Mouse (Mus musculus): Measurements from ENCODE around the gene Malrd1. TPM values are rescaled to one million over a fixed set of nuclear protein-coding genes. Genes with fewer than 3 reads are reported as not detected.

The Malrd1 gene
- total and polyA plus RNA-seq, 3 experiments = not detected

DNA sequence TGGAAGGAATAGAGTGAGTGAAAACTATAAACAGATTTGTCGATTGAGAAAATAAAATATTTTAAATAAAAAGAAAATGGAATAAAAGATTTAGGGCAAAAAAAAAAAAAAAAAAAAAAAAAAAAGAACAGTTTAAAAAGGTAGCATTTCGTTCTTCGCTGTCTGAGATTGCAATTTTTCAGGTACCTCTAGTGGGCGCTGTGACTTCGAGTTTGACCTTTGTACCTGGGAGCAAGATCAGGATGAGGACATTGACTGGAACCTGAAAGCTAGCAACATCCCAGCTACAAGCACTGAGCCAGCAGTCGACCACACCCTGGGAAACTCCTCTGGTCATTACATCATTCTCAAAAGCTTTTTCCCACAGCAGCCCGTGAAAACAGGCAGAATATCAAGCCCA, 343.1 kb downstream of the Malrd1 start:
- DNase-seq (ENCODE audit: low read depth, low spot score) = no peak
- Histone ChIP-seq H3K36me3 (ENCODE audit: control insufficient read depth in 1 of 2, insufficient read depth in 2 of 2, low read length in 2 of 2) (no peaks in the 10 kb centered on the region), H3K4me1 (ENCODE audit: control insufficient read depth in 1 of 2, insufficient read depth in 2 of 2, low read length in 2 of 2) (no peaks in the 10 kb centered on the region), H3K79me2 (ENCODE audit: control insufficient read depth, insufficient read depth, low read length, poor library complexity) (no peaks in the 10 kb centered on the region), H3K9ac (ENCODE audit: control insufficient read depth, low read depth, low read length, poor library complexity, severe bottlenecking) (no peak overlapping the region), H3K4me3 (ENCODE audit: control insufficient read depth in 1 of 2, insufficient read depth in 1 of 2, low read depth in 2 of 2, low read length in 2 of 2) (no peak overlapping the region), H3K9me3 (replicated peaks; ENCODE audit: insufficient read depth, low read length) (no peaks in the 10 kb centered on the region), H3K27ac (ENCODE audit: control insufficient read depth, low read depth, low read length) (no peak overlapping the region), H3K27me3 (ENCODE audit: control insufficient read depth in 1 of 2, insufficient read depth in 2 of 2, low read length in 2 of 2) (no peaks in the 10 kb centered on the region)
- TF ChIP-seq KAT2A (conservative IDR thresholded peaks at IDR 0.05; ENCODE audit: low read depth, low read length) (no peak), ZC3H11A (IDR thresholded peaks at IDR 0.05; ENCODE audit: low read depth, low read length) (no peak), CHD2 (IDR thresholded peaks at IDR 0.05; ENCODE audit: low read length) (no peak), CHD1 (IDR thresholded peaks at IDR 0.05; ENCODE audit: low read depth, low read length) (no peak), CTCF (IDR thresholded peaks at IDR 0.05 in 2 of 3, conservative IDR thresholded peaks at IDR 0.05 in 1 of 3; ENCODE audit: control insufficient read depth in 1 of 3, insufficient read depth in 1 of 3, low read depth in 2 of 3, low read length in 3 of 3, poor library complexity in 1 of 3, severe bottlenecking in 1 of 3) (peak in 1 of 3 experiments; percentile 16; a peak in 2 of 6 replicates), MXI1 (IDR thresholded peaks at IDR 0.05; ENCODE audit: low read depth, low read length) (no peak), EP300 (IDR thresholded peaks at IDR 0.05; ENCODE audit: low read depth in 1 of 2, low read length in 2 of 2) (no peak), GABPA (IDR thresholded peaks at IDR 0.05; ENCODE audit: low read depth, low read length) (no peak), POLR2A (IDR thresholded peaks at IDR 0.05; ENCODE audit: control insufficient read depth in 1 of 2, insufficient read depth in 1 of 2, low read depth in 1 of 2, low read length in 2 of 2, poor library complexity in 1 of 2) (no peak)

DNA sequence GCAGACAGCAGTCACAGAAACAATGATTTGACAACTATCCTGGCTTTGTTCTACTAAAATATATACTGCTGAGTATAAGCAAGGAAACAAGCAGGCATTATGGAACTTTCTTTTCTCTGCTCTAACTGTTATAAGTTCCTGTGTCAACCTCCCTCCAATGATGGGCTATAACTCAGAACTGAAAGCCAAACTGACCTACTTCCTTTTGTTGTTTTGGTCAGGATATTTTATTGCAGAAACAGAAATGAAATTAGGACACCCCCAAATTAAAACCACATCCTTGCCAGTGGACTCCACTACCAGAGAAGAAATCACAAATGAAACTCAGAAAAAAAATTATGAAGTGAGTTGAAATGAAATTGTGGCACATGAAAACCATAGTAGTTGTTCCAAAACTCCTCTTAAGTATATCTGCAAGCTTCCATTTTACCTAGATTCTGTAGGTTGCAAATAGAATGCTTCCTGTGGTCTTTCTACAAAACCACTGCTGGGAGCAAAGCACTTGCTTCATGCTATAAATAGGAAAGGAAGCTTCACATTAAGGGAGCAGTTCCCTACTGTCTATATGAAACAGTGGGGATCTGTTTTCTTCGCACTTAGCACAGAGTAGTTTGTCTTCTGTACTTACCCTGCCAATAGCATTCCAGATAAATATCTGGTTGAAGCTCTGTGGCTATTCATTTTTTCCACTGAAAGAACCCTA, 367.3 kb downstream of the Malrd1 start:
- no peaks in the 10 kb centered on the region for H3K9me3 ChIP-seq (replicated peaks; ENCODE audit: insufficient read depth, low read length)
- no peaks in the 10 kb centered on the region for H3K36me3 ChIP-seq (ENCODE audit: control insufficient read depth in 1 of 2, insufficient read depth in 2 of 2, low read length in 2 of 2)
- no peak overlapping the region for H3K27ac ChIP-seq (ENCODE audit: control insufficient read depth, low read depth, low read length)
- H3K4me1 ChIP-seq (ENCODE audit: control insufficient read depth in 1 of 2, insufficient read depth in 2 of 2, low read length in 2 of 2) = no peaks in the 10 kb centered on the region
- H3K27me3 ChIP-seq (ENCODE audit: control insufficient read depth in 1 of 2, insufficient read depth in 2 of 2, low read length in 2 of 2) = no peaks in the 10 kb centered on the region
- no peaks in the 10 kb centered on the region for H3K79me2 ChIP-seq (ENCODE audit: control insufficient read depth, insufficient read depth, low read length, poor library complexity)
- no peak for DNase-seq (ENCODE audit: low read depth, low spot score)
- H3K9ac ChIP-seq (ENCODE audit: control insufficient read depth, low read depth, low read length, poor library complexity, severe bottlenecking) = no peak overlapping the region
- H3K4me3 ChIP-seq (ENCODE audit: control insufficient read depth in 1 of 2, insufficient read depth in 1 of 2, low read depth in 2 of 2, low read length in 2 of 2) = no peak overlapping the region
- TF ChIP-seq BHLHE40 (IDR thresholded peaks at IDR 0.05; ENCODE audit: borderline replicate concordance, low read depth, low read length) = no peak
- no peak for TF ChIP-seq EP300 (IDR thresholded peaks at IDR 0.05; ENCODE audit: low read depth in 1 of 2, low read length in 2 of 2)

DNA sequence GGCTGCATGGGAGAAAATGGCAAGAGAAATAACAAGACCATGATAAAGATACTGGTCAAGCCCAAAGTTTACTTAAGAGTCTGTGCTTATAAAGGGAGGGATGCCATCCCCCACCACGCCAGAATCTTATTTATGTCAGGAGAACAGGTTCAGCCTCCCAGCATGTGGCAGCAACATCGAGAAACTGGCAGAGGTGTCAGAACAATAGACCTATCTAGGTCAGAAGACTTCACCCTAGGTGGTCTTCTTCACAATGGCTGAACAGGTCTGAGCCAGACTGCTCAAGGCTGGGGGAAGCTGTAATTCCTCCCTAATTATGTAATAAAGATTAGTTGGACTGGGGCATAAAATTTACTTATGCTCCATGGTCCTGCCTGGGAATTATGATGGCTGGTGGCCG, 399.2 kb downstream of the Malrd1 start:
- DNase-seq (ENCODE audit: low read depth, low spot score) = no peak
- no peak overlapping the region for H3K9ac ChIP-seq (ENCODE audit: control insufficient read depth, low read depth, low read length, poor library complexity, severe bottlenecking)
- H3K36me3 ChIP-seq (ENCODE audit: control insufficient read depth in 1 of 2, insufficient read depth in 2 of 2, low read length in 2 of 2) = no peaks in the 10 kb centered on the region
- no peaks in the 10 kb centered on the region for H3K4me1 ChIP-seq (ENCODE audit: control insufficient read depth in 1 of 2, insufficient read depth in 2 of 2, low read length in 2 of 2)
- no peaks in the 10 kb centered on the region for H3K9me3 ChIP-seq (replicated peaks; ENCODE audit: insufficient read depth, low read length)
- TF ChIP-seq SIN3A (IDR thresholded peaks at IDR 0.05; ENCODE audit: low read length) (no peak), CTCF (IDR thresholded peaks at IDR 0.05 in 2 of 3, conservative IDR thresholded peaks at IDR 0.05 in 1 of 3; ENCODE audit: control insufficient read depth in 1 of 3, insufficient read depth in 1 of 3, low read depth in 2 of 3, low read length in 3 of 3, poor library complexity in 1 of 3, severe bottlenecking in 1 of 3) (no peak), TAL1 (IDR thresholded peaks at IDR 0.05; ENCODE audit: low read length) (no peak), HCFC1 (IDR thresholded peaks at IDR 0.05; ENCODE audit: low read depth, low read length) (no peak), CHD1 (IDR thresholded peaks at IDR 0.05; ENCODE audit: low read depth, low read length) (no peak), MAFK (IDR thresholded peaks at IDR 0.05; ENCODE audit: borderline replicate concordance, low read depth, low read length) (no peak), TBP (IDR thresholded peaks at IDR 0.05; ENCODE audit: low read depth, low read length) (no peak), SMC3 (IDR thresholded peaks at IDR 0.05; ENCODE audit: low read depth, low read length) (no peak), MXI1 (IDR thresholded peaks at IDR 0.05; ENCODE audit: low read depth, low read length) (no peak), EP300 (IDR thresholded peaks at IDR 0.05; ENCODE audit: low read depth in 1 of 2, low read length in 2 of 2) (no peak), MYC (IDR thresholded peaks at IDR 0.05; ENCODE audit: low read depth, low read length) (no peak)
- H3K4me3 ChIP-seq (ENCODE audit: control insufficient read depth in 1 of 2, insufficient read depth in 1 of 2, low read depth in 2 of 2, low read length in 2 of 2) = no peak overlapping the region
- H3K27ac ChIP-seq (ENCODE audit: control insufficient read depth, low read depth, low read length) = no peak overlapping the region
- H3K27me3 ChIP-seq (ENCODE audit: control insufficient read depth in 1 of 2, insufficient read depth in 2 of 2, low read length in 2 of 2) = no peaks in the 10 kb centered on the region
- no peaks in the 10 kb centered on the region for H3K79me2 ChIP-seq (ENCODE audit: control insufficient read depth, insufficient read depth, low read length, poor library complexity)
